Mouse (Mus musculus) CH12.LX (cell line): ENCODE results near the gene Gm43720.

ENCODE experiments used
- CHD2 ChIP-seq: IDR thresholded peaks from 2 replicates; pipeline ENCODE4 v1.6.1; 2011; ENCODE audit warnings: low read length, improper control_type of control experiment
- CTCF ChIP-seq, 2 experiments: IDR thresholded peaks in 1 of 2; conservative IDR thresholded peaks in 1 of 2; 2 replicates each; pipeline ENCODE4 v1.5.1; 2011 to 2012; ENCODE audit warnings: low read depth in 2 of 2, low read length in 2 of 2, improper control_type of control experiment in 1 of 2, inconsistent platforms in 1 of 2, mild to moderate bottlenecking in 1 of 2, moderate library complexity in 1 of 2
- E2F4 ChIP-seq: IDR thresholded peaks from 2 replicates; pipeline ENCODE4 v1.6.1; 2011; ENCODE audit warnings: low read depth, low read length, improper control_type of control experiment; ENCODE audit not compliant: insufficient replicate concordance
- EP300 ChIP-seq: IDR thresholded peaks from 2 replicates; pipeline ENCODE4 v1.6.1; 2011; ENCODE audit warnings: low read length, improper control_type of control experiment
- JUND ChIP-seq: conservative IDR thresholded peaks from 2 replicates; pipeline ENCODE4 v1.6.1; 2011; ENCODE audit warnings: low read depth, low read length, improper control_type of control experiment
- KAT2A ChIP-seq: IDR thresholded peaks from 2 replicates; pipeline ENCODE4 v1.6.1; 2012; ENCODE audit warnings: low read length, improper control_type of control experiment, inconsistent platforms; ENCODE audit not compliant: insufficient replicate concordance
- MAZ ChIP-seq: IDR thresholded peaks from 2 replicates; pipeline ENCODE4 v1.6.1; 2012; ENCODE audit warnings: low read depth, mild to moderate bottlenecking, inconsistent platforms, low read length, improper control_type of control experiment, moderate library complexity
- MXI1 ChIP-seq: IDR thresholded peaks from 2 replicates; pipeline ENCODE4 v1.6.1; 2011; ENCODE audit warnings: mild to moderate bottlenecking, low read depth, low read length, improper control_type of control experiment
- POLR2A ChIP-seq: IDR thresholded peaks from 2 replicates; pipeline ENCODE4 v1.6.1; 2011; ENCODE audit warnings: low read depth, mild to moderate bottlenecking, improper control_type of control experiment, low read length

DNA sequence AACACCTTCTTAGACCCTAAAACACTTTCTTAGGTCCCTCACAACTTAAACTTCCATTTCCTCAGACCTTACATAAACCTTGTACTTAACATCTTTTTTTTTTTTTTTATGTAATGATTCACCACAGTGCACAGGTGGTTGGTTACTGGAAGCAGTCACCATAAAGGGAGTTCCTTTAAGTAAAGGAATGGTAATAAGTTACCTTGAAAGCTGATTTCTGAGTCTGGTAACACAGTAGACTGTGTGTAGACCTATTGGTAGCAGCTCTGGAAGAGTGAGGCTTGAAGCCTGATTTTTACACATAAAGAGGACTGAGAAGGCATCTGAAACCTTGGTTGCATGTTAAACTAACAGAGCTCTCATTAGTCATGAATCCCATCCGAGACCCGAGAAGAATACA is 59.9 kb downstream of the Gm43720 start:
- no peak for TF ChIP-seq KAT2A
- TF ChIP-seq POLR2A: no peak
- no peak for TF ChIP-seq CTCF (conservative IDR thresholded peaks at IDR 0.05 in 1 of 2, IDR thresholded peaks at IDR 0.05 in 1 of 2; ENCODE audit: low read depth in 2 of 2, low read length in 2 of 2)
- TF ChIP-seq EP300: no peak
- TF ChIP-seq E2F4: no peak
- no peak for TF ChIP-seq CHD2
- no peak for TF ChIP-seq MAZ
- TF ChIP-seq MXI1: no peak
- no peak for TF ChIP-seq JUND
